Mouse (Mus musculus) adrenal gland, postnatal 25 days (tissue): ENCODE results near the gene Slc29a1. TPM values are rescaled to one million over a fixed set of nuclear protein-coding genes. Genes with fewer than 3 reads are reported as not detected.
"Not testable (repeated sequence)": the region's sequence is repeated elsewhere in the genome, so short reads cannot be mapped to it uniquely, and the experiment has no call there.

Experiments
- DNase-seq: peaks from one replicate; pipeline ENCODE4 v3.0.0; 2021; ENCODE audit warnings: mixed read lengths
- long read RNA-seq: library from polyadenylated mRNA; stranded (forward); transcript quantifications from one replicate; pipeline ENCODE4 v2.0.0, GENCODE M21; 2021
- total RNA-seq: library from RNA; stranded (reverse); gene quantifications from 2 replicates; pipeline ENCODE4 v1.2.3, GENCODE M21; 2021

The Slc29a1 gene
- 151 and 173 TPM in 2 replicates for total RNA-seq
- long read RNA-seq, transcript Slc29a1-202 (13 exons, 1,988 nt), result major isoform, 31 of 339 reads
- long read RNA-seq, transcript Slc29a1-201 (13 exons, 1,996 nt), result minor isoform, 18 of 339 reads
- long read RNA-seq, transcript Slc29a1-204 (12 exons, 2,216 nt), result minor isoform, 18 of 339 reads
- long read RNA-seq, partial matches to known transcripts, result 145 of 339 reads
- long read RNA-seq, other reads (novel, unspliced or antisense), result 125 of 339 reads

DNA sequence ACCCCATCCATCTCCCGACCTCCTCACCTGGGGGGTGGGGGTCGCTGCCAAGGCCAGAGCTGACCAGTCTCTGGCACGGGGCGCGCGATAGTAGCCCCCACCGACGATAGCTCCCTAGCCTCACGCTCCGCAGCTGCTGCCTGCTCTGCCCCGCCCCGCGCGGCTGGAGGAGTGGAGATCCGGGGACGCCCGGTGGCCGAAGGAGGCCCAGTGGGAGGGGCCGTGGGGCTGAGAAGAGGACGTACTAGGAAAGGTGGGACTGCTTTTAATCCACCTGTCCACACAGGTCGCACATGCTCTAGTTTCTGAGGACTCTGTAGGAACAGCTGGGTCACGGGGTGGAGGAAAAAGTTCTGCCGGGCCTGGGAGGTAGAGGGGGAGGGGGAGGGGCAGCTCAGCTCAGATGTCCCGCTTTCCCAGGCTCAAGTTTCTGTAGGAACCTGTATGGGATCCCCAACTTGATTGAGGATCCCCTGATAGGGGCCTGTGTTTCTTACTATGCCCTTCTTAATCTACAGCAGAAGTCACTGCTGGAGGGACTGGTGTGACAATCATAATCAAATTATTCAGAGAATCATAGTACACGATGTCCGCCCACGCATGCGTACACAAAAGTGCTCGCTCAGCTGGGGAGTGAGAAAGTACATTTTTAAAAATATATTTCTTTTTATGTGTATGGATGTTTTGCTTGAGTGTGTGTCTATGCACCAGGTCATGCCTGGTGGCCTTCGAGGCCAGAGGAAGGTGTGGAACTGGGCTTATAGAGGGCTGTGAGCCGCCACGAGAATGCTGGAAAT lies at the start of gene Slc29a1:
Slc29a1 (minus strand) TSS at position 161 of the 797 bp plus-strand sequence.
- DNase-seq, result peak; percentile 78

DNA sequence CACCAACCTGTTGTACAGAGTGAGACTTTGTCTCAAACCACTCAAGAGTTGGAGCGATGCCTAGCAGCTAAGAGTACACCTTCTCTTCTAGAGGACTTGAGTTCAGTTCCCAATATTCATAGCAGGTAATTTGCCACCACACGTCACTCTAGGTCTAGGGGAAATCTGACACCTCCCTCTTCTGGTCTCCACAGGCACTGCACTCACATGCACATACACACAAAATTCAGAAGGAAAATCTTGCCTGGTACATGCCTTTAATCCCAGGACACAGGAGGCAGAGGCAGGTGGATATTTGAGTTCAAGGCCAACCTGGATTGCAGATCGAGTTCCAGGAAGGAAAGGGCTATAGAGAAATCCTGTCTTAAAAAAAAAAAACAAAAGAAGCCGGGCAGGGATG lies 44.8 kb upstream of the Slc29a1 start:
- DNase-seq, result no peak

DNA sequence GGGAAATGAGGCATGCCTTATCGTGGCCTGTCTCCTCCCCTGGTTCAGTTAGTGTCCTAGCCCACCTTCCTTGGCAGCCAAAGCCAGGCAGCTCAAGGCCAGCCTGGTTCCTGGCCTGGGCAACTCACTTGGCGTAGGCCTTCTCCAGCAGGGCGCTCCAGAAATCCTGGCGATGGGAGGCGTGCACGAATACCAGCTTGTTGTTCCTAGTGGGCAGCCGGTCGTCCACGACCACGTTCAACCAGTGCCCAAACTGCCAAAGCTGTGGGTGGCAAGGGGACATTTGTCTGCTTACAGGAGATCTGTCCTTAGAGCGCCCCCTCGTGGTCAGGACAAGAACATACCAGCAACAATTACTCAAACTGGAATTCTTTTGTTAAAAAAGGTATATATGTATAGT lies 43.3 kb upstream of the Slc29a1 start:
- DNase-seq, result peak; percentile 76

DNA sequence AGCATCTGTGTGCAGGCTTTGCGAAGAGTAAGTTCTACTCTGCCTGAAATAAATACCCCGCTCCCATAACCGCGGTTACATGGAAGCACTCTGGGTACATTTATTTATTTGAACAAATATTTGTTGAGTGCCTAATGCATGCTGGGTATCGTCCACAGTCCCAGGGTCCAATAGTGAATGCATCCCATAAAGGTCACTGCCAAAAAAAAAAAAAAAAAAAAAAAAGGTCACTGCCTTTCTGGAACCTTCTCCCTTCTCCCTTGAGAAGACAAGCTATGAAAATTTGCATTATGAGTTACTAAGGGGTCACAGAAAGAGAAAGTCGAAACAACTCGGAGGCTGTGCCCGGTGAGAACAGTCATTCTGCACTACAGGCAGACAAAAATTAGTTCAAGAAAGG lies 42.6 kb upstream of the Slc29a1 start:
- DNase-seq, result no peak

DNA sequence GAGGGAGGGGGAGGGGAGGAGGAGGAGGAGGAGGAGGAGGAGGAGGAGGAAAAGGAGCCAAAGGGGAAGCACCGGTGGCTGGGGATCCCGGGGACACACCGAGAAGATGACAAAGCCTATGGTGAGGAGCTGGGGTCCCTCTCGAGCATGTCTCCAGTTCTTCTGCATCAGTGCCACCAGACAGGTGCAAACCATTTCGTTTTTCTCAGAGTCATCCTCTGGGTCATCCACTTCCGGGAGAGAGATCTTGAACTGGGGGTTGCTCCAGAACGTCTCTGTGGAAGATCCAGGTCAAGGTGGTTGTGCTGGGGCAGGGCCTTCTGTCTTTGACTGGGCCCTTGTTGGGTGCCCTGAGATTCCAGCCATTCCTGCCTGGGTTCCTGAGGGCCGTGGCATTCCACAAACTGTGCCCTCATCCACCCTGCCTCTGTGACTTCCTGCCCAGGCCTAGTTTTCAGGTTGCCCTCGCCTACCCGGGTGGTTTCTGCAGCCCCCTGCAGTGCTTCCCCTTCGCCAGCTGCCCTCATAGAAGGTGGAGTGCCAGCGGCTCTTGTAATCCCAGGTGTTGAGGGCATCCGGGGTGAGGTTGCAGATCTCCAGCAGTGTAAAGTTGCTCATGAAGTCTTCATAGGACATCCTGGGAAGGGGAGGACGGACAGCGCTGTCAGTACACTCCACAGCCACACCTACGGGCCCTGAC lies 39.3 kb upstream of the Slc29a1 start:
- no peak for DNase-seq

DNA sequence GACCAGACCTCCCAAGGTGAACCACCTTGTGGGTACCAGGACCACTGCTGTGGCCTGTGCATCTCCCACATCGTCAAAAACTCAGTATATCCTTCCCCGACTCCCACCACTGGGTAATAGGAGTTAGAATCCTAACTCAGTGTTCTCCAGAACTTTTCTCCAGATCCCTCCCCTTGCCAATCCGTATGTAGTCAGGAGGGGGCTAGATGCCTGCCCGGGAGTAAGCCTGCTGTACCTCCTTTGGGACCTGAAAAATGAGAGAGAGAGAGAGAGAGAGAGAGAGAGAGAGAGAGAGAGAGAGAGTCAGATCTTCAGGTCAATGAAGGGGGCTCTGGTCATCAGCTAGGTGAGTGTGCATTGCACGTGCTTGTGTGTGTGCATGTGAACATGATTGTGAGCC lies 34.6 kb upstream of the Slc29a1 start:
- DNase-seq, result no peak

DNA sequence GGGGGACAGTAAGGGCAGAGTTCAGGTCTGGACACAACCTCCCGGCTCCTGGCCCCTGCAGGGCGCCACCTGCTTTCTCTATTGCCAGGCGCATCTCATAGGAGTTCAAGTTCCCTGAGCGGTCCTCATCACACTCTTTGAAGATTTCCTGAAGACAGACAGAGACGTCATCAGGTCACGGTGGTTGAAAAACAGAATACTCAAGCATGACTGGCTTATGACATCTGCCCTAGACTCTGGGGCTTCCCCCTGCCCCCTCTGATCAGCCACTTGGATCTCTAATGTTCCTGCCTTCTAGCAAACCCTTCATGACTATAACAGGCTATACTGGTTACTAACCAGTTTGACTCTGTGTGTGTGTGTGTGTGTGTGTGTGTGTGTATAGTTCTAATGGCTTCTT lies 32.5 kb upstream of the Slc29a1 start:
- no peak for DNase-seq

DNA sequence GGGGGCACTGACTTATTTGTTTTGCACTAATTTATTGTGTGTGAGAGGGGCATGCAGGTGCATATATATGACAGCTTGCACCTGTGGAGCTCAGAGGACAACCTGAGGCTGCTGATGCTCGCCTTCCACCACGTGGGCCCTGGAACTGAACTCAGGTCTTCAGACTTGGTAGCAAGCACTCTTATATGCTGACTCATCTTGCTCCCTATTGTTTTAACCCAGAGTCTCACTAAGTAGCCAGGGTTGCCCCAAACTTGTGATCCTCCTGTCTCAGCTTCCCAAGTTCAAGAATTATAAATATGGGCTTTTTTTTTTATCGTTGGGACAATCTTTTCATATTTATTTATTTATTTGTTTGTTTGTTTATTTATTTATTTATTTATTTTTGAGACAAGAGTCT lies 31.6 kb upstream of the Slc29a1 start:
- DNase-seq, result no peak

DNA sequence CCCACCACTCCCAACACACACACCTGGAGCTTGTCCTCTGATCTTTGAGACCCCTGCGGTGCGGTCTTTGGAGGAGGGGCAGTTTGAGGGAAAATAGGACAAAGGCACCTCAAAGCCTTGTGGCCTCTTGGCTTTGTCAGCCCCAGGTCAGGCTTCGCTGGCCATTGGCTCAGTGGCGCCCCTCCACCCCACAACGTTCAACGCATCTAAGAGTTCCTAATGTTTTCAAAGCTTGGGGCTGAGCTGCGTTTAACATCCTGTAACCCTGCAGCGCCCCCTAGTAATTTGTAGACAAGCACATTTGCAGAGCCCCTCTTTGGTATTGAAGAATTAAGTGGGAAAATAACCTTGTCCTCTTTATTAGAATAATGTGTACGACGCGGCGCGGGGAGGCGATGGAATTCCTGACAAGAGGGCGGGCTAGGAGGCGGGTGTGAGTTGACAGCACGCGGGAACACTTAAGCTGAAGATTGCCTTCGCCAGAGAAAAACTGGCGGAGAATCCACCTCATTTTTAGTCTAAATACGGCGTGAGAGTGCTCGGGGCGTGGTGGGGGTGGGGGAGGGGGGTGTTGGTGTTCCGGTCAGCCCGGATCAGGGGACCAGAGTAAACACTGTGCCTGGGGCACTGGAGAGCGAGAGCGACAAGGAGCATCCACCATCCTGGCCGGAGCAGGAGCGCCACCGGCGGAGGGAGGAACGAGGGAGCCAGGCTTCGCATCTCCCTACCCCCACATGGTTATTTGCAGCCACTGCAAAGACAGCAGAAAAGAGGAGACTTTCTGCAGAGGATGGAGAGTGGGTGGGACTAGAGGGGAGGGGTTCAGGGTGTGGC lies 30.7 kb upstream of the Slc29a1 start:
- DNase-seq, result peak; percentile 59

DNA sequence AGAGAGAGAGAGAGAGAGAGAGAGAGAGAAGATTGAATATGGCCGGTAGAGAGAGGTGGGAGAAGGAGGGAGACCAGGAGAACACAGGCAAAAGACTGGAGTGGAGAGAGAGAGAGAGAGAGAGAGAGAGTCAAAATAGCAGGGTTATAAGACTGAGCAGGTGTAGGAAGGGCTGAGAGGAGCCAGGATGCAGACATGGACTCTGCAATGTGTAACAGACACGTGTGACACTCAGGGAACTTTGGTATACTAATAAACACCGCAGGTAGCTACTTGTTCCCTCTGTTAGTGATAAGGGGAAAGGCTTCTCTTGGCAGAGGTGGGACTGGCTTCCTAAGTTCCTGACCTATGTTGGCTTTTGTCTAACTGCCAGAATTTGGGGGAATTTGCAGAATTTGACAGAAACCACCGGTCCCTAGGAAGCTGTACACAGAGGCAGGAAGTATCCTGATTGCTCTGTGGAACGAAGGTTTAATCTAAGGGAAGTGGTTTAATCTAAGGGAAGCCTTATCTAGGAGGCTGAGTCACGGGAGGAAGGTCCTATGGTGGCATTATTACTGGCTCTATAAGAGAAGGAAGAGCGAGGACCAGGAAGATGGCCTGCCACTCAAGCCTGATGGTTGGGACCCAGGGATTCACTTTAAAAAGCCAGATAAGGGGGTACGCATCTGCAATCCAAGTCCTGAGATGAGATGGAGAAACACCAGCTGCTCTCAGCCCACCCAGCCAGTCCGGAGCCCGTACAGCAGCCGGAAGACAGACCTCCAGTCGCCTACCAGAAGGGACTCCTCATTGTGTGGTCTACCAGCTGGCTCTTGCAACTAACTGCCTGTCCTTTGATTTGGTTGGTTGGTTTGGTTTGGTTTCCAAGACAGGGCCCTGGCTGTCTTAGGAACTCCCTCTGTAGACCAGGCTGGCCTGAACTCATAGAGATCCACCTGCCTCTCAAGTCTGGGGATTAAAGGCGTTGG lies 29.8 kb upstream of the Slc29a1 start:
- DNase-seq, result no peak

DNA sequence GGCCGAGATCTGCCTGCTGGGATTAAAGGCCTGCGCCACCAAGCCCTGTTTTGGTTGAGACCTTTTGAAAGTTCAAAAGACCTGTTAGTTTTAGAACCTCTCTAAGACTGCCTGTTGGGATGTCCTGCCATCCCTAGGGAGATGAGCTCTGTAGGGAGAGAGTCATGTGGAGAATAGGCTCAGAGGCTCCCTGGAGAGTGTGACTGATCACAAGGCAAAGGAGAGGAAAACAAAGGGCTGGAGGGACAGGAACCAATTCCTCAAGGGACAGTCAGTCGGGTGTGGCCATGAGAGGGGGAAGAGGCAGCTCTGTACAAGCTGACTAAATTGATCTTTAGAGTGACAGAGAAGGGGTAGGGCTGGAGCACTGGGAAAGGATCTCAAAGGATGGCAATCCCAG lies 28.8 kb upstream of the Slc29a1 start:
- DNase-seq, result no peak

DNA sequence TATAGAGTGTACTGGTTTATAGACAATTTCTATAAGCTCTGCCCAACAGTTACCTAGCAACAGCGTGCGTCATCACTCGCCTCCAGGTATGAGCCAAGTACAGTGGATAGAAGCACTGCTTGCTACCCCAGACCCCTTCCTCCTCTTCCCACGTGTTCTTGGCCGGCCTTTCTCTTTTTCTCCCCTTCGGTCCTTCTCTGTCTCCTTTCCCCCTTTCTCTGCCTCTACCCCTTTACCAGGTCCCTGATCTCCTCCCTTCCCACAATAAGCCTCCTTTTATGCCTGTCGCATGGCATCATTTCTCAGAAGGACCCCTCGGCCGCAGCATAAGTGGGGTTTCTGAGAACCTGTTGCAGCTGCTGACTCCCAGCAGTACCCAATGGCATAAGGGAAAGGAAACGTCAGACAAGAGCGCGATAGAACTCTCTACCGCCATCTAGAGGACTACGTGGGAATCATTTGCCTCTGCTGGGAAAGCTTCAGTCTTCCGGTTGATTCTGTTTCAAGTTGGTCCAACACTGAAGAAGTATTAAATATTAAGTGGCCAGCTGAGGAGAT lies 27.2 kb upstream of the Slc29a1 start:
- DNase-seq, result peak; percentile 32

DNA sequence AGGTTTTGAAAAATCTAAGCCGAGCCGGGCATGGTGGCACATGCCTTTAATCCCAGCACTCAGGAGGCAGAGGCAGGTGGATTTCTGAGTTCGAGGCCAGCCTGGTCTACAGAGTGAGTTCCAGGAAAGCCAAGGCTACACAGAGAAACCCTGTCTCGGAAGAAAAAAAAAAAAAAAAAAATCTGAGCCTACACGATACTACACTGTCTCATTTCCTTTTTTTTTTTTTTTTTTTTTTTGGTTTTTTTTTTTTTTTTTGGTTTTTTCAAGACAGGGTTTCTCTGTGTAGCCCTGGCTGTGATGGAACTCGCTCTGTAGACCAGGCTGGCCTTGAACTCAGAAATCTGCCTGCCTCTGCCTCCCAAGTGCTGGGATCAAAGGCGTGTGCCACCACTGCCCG lies 24.0 kb upstream of the Slc29a1 start:
- not testable (repeated sequence) for DNase-seq

DNA sequence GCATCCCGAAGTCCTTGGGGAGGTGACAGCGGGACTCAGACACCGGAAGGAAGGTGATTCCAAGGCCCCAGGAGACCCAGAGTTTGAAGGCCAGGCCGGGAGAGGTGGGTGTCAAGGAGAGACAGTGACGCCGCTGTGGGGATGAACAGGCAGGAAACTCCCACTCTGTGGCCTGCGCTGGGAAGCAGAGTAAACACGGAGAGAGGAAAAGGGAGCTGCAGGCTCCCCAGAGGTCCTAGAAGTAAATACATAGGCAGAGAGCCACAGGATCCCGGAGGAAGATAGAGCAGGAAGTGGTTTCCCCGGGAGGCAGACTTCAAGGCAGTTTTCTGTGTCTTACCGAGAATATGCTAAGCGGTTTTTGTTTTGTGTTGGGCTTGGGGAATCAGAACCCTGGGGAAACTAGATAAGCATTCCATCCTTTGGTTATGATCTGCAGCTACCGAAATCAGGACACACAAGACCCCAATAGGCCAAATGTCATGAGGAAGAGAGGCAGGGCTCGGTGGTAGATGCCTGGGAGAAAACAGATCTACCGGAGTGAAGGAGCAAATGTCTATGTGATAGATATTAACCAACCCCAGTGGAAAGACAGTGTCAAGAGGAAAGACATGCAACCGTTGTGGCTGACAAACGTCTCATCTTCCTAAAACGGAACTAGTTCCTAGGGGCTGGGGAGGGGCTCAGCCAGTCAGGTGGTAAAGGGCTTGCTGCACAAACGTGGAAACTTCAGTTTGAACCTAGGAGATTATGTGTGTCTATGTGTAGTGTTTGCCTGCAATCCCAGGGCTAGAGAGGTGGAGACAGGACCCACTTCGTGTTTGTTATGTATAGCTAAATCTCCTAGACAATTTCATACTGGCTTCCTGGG lies 20.2 kb upstream of the Slc29a1 start:
- peak; percentile 35 for DNase-seq

DNA sequence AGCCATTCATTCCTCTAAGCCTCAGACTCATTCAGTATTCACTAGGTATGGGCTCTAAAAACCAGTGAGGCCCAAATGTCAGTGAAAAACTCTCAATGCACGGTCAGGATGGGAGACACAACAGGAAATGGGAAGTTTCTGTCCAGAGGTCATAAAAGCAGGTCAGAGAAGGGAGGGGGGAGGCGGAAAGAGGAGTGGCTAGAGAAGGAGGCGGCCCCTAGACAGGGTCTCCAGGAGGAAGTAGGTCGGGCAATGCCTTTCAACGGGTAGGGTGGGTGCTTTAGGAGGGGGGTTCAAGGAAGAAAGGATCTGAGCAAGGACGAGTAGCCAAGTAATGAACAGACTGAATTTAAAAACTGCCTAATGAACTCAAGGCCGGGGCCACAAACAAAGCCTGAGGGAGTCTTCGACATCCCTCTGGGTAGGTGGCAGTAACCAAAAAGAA lies 19.6 kb upstream of the Slc29a1 start:
- no peak for DNase-seq

DNA sequence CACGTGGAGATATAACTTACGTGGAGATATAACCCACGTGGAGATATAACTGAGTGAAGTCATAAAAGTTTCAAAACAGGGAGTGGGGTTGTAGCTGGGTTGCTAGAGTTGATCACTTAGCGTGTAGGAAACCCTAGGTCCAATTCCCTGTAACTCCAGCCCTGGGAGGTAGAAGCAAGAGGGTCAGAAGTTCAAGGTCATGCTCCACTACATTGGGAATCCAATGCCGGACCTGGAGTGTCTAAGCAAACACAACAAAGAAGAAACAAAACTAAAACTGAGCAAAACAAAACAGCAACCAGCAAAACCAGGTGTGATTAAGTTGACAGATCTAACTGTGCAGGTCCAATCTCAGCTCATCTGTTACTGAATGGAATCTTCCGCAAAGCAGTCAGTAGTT lies 18.2 kb upstream of the Slc29a1 start:
- no peak for DNase-seq

DNA sequence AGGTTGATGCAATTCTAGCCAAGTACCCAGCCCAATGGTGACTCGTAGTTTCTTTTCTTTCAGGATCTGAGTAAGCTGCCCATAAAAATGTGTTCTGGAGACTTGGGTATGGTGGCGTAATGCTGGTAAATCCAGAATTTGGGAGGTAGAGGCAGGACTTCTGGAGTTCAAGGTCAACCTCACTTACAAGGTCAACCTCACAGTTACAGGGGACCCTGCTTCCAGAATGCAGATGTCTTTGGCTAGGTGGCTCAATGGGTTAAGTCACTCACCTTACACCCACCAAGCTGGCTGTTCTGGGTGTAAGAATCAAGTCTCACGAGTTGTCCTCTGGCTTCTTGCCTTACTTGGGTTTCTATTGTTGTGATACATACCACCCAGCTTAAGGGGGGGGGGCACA lies 17.3 kb upstream of the Slc29a1 start:
- DNase-seq, result no peak

DNA sequence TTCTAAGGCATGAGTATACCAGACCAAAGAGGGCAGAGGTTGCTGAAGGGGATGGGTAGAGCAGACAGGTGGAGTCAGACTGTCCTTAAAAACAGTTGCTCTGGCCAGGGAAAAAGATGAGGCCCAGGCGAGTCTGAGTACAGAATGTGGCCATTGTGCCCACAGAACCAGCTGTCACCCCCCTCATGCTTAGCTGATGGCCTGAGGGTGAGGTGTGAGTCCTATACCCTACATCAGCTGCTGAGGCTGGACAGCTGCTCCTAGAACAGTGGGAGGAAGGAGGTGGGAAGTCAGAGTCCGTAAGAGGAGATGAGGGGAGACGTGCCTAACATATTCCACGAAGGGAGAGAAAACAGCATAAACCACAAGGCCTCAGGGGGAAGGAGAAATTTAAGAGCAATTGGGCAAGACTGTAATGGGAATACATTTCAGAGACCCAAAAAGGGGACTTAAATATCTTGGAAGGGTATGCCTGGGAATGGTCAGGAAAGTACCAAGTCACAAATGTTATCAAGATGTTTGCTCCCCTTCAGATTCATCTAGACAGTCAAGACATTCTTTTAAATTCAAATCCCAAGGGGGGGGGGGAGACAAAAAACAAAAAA lies 16.7 kb upstream of the Slc29a1 start:
- DNase-seq, result no peak

DNA sequence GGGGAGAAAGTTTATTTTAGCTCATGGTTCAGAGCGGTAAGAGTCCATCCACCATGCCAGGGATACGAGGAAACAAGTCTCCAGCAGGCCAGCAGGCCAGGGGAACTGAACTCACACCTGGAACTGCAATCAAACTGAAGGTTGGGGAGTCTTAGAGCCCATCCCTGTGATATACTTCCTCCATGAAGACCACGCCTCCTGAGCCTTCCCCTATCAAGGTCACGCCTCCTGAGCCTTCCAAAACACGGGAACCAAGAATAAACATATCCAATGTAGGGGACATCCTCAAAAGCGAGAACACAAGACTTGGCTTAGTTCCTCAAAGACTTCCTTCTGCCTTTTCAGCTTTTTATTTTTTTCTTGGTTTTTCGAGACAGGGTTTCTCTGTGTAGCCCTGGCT lies 13.5 kb upstream of the Slc29a1 start:
- DNase-seq, result no peak
